Mouse (Mus musculus): ENCODE measurements at regions not wholly inside any gene's neighbourhood (a gene's known extent, or its start where the extent isn't known, plus 50 kb on each side); places are given as distances from the start of the nearest gene placed in this dataset.

DNA sequence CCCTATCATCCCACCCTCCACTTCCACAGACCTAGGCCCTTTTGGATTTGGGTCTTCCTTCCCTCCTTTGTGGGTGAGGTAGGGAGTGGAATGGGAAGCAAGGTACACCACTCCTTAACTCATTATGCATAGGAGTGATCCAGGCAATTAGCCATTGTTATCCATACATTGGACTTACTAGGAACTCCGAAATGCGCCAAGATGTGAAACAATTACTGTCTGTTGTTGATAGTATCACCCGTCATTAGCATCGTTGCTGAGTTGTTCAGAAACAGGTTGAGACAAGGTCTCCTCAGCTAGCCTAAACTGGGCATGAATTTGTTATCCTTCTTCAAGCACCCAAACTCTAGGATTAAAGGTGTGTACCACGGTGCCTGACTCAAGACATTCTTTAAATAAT, 246.3 kb upstream of the Hnrnpa3 start:
- DNase-seq (ENCODE audit: low spot score), result no peak

- no peak for DNase-seq (ENCODE audit: low spot score)
Observed at GRCm38 (mm10) chr2:75418689-75419088, 240.4 kb upstream of the Hnrnpa3 start.

GRCm38 (mm10) chr2:75419142-75419541, 239.9 kb upstream of the Hnrnpa3 start:
- DNase-seq (ENCODE audit: low spot score), result no peak

DNA sequence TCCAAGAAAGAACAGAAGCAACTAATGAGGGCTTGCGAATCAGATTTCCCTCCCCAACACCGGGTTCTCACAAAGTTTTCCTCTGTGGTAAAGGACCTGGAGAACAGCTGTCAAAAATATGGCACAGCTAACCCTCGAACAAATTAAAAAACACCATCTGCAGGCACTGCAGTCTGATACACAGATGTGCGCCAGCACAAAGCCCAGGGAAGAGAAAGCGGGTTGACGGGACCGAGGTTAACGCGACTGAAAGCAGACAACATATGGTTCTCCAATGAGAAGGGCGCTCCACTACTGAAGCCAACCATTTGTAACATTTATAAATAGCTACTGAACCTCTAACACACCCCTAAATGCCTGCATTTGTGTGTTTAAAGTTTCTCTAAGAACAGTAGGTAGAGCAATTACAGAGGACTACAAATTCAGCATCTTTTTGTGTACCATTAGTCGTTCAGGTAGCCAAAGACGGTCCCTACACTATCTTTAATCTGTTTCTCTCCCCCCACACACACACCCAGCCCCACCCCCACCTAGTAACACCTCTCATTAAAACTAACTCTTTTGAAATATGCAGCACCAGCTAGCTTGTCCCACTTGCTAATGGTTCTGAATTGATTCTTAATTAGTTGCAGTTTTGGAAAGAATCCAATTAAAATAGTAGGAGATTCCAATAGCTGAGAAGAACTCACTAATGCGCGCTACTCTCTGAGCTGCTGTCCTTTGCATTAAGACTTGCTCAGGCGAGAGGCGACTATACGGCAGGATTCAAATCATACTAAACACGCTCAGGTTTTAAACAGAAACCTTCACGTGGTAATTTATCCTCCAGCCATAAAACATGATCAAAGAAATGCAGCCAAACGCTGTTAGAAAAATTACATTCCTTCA, 236.0 kb upstream of the Hnrnpa3 start:
- DNase-seq (ENCODE audit: low spot score), result no peak

GRCm38 (mm10) chr2:75423872-75424271, 235.2 kb upstream of the Hnrnpa3 start:
- no peak for DNase-seq (ENCODE audit: low spot score)

DNA sequence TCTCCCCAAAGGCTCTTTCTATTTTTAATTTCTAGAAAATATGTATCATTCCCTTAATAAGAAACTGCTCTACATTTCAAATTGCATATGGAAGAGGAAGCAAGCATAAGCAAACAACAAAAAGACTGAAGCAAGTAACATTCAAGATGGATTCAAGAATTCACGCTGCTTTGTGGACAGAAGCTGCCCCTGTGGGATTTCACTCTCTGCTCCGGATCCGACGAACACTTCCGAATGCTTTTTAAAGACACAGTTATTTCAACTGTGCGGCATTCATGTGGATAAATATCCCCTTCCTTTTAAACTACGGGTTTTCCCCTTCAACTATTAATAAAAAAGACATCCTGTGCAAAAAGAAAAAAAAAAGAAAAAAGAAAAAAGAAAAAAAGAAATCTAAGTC, 234.7 kb upstream of the Hnrnpa3 start:
- DNase-seq (ENCODE audit: low spot score), result no peak

GRCm38 (mm10) chr2:75424911-75425310, 234.2 kb upstream of the Hnrnpa3 start:
- DNase-seq (ENCODE audit: low spot score), result no peak

- no peak for DNase-seq (ENCODE audit: low spot score)
Observed at GRCm38 (mm10) chr2:75425384-75425783, 233.7 kb upstream of the Hnrnpa3 start.

- no peak for DNase-seq (ENCODE audit: low spot score)
Observed at GRCm38 (mm10) chr2:75425791-75426190, 233.3 kb upstream of the Hnrnpa3 start.

DNA sequence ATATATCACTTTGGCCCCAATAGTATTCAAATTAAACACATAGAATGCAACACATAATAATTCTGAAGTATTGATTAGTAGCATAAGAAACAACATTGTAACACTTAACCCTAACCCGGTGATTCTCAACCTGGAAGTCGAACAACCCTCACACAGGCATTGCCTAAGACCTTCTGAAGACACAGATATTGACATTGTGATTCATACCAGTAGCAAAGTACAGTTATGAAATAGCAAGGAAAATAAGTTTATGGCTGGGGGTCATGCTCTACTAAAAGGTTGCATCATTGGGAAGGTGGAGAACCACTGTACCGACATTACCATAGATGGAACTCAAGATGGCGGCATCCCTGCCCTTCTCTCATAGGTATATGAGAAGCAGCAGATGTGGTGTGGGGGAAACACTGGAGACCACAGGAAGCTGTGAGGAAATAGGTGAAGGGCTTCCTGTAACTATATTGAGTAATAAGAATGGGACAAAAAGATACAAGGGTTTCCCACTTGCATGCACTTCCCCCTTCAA, 231.1 kb upstream of the Hnrnpa3 start:
- DNase-seq (ENCODE audit: low spot score), result no peak

GRCm38 (mm10) chr2:75430161-75430940, 228.7 kb upstream of the Hnrnpa3 start:
- DNase-seq (ENCODE audit: low spot score), result no peak

DNA sequence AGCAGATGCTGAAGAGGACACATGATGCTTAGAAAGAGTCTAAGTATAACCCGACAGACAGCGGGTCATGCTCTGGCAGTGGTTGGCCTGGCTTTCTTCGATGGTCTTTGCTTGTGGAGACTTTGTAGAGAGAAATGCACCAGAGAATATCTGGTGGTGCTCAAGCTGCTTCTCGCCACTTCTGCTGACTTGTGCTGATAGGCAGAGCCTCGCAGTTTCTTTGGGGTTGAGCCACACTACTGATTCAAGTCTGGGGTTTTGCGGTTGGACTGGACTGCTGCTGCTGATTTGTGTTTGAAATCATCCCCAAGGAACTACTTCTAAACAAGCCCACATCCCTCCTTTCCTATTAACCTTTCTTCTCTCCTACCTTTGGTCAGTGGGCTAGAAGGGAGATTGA, 227.1 kb upstream of the Hnrnpa3 start:
- DNase-seq (ENCODE audit: low spot score), result no peak

GRCm38 (mm10) chr2:75434521-75434920, 224.5 kb upstream of the Hnrnpa3 start:
- DNase-seq (ENCODE audit: low spot score), result no peak

- DNase-seq (ENCODE audit: low spot score), result no peak
Observed at GRCm38 (mm10) chr2:75439522-75440230, 219.4 kb upstream of the Hnrnpa3 start.

DNA sequence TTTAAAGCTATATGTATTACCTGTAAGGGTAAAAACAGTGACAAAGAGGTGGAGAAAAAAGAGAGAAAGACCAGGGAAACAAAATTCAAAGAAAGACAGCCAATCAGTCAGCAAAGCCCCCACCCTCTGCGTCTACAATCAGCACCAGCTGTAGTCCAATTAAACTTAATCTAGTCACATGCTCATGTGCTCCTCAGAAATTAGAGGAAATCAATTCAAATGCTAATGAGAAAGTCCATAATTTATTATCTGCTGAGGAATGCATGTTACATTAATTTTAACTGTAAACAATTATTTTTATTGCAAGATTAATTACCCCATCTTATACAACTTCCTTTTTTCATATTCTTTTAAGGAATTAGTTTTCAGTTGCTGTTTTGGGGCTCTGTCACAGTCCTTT, 216.4 kb upstream of the Hnrnpa3 start:
- DNase-seq (ENCODE audit: low spot score), result no peak

DNA sequence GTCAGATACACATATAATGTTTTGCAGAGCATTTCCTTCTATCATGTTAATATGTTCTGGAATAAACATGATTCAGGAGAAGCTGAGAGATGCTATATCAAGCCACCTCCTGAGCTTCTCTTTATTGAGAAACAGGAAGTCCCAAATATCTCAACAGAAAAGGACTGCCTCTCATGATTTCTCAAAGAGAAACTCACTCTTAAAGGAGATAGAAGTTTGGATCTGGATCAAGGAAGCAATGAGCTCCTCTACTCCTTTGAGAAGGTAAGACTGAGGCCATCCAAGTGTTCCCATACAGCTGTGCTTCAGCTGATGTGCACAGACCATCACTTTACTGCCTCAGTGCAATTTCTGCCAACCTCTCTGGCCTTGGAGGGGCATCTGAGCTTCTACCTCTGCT, 213.9 kb upstream of the Hnrnpa3 start:
- DNase-seq (ENCODE audit: low spot score), result no peak

DNA sequence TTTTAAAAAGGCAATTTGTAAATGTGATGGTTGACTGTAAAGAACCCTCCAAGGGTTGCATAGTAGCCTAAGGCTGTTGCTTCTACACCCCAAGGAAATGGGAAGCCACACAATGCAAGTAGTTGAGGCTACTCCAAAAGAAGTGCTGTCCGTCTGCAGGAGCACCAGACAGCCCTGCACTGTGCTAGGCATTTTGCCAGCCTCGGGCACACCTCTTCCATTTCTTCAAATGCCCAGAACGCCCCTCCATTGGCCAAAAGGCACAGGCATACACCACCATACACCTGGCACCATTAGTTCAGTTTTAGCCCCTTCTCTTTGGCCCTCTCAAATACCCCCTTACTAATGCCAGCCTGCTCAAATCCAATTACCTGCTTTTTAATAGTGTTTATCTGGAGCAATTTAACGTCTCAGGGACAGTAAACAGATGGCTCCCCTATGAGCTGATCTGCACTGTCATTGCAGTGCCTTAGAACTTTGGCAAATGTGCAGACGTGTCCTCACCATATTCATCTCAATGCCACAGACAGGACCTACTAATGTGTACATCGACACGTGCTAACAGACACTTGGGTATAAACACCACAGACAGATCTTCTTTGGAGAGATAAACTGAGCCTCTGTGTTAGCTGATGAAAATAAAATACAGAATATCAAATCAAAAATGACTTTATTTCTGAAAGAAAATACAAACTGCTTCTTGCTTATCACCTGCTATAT, 211.9 kb upstream of the Hnrnpa3 start:
- DNase-seq (ENCODE audit: low spot score), result no peak

GRCm38 (mm10) chr2:75448221-75448620, 210.8 kb upstream of the Hnrnpa3 start:
- no peak for DNase-seq (ENCODE audit: low spot score)

- DNase-seq (ENCODE audit: low spot score), result no peak
Observed at GRCm38 (mm10) chr2:75451846-75452267, 207.2 kb upstream of the Hnrnpa3 start.

DNA sequence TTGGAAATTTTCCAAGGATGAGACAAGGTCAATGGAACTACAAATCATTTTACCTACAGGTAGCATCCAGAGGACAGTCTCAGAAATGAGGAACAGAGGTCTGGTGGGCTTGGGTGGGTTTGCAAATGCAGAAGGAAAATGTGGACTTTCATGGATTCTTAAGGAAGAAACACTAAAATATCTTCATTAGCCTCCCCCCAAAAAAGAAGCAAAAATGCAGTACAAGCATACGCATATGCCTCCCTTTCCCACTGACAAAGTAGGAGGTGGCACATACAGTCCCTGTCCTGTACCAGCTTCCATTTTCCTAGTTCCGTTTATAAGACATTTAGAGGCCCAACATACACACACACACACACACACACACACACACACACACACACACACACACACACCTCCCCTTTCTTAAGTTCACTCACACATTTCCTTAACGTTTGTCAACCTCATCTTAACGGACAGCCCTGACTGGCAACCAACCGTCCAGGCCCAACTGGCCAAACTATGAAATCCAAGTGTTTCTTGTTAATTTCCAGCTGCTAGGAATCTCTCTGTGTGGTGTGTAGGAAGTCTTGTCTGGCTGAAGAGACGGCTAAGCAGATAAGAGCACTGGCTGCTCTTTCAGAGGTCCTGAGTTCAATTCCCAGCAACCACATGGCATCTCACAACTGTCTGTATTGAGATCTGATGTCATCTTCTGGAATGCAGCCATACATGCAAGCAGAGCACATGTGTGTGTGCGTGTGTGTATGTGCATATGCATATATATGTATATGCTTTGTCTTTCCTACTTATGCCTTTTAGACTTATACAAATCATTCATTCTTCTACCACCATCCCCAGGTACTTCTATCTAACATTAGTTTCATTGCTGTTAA, 206.6 kb upstream of the Hnrnpa3 start:
- no peak for DNase-seq (ENCODE audit: low spot score)

- DNase-seq (ENCODE audit: low spot score), result no peak
Observed at GRCm38 (mm10) chr2:75455481-75455880, 203.6 kb upstream of the Hnrnpa3 start.
